Mouse (Mus musculus): ENCODE data around the gene Fbxo44.
"Not testable (repeated sequence)": the region's sequence is repeated elsewhere in the genome, so short reads cannot be mapped to it uniquely, and the experiment has no call there.

Gene Fbxo44

DNA sequence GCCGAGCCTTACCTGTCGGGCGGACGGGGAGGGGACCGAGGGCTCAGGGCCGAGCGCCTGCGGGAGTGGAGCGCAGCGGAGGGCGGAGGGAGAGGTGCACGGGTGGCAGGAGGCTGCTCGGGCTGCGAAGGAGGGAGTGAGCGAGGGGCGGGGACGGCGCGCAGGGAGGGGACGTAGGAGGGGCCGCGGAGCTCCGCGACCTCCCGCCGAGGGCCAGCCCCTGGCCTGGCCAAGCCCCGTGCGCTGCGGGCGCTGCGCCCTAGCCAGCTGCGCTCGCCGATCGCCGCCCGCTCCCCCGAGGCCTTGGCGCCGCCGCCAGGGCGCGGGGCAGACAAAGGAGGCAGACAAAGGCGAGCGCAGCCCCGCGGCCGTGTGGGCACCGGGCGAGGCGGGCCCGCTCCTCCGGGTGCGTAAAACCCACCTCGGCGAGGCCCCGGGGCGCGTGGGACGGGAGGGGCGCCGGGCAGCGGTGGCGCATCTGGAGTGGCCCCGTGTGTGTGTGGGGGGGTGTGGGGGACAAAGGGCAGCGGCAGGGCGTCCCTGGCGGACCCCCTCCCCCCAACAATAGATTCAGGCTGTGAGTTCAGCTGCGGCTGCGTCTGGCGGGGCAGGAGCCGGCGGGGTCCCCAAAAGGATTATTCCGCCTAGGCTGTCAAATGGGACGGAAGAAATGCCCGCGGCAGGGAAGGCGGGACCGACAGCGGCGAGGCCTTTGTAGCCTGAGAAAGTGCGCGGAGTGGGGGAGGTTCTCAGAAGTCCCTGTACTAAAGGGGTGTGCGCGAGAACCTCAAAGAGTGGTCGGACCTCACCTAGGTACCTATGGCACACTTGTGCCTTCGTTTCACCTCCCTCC, 29.5 kb downstream of the Fbxo44 start, which contains the start of gene Draxin:
Draxin (minus strand) TSS at position 138 of the 853 bp plus-strand sequence.
- DNase-seq (ENCODE audit: low spot score): peak; percentile 62

DNA sequence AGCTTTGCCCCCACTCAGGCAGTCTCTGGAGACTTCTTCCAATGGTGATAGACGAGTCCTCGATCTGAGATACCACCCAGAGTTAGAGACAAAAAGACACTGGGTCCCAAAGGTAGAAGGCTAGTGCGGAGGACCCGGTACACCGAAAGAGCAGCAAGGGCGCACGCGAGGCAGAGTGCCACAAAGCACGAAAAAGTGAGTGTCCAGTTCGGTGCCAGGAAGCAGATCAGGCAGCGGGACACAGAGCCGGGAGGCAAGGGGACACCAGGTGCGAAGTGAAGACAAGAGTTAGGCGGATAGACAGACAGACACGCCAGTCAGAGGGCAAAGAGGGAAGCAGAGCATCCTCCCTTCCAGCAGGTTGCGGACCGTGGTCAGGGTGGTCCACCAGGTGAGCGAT, 30.1 kb downstream of the Fbxo44 start, which contains the start of gene Mad2l2:
Mad2l2 (plus strand) TSS at position 252 of the 400 bp plus-strand sequence.
- peak; percentile 17 for DNase-seq (ENCODE audit: low spot score)

DNA sequence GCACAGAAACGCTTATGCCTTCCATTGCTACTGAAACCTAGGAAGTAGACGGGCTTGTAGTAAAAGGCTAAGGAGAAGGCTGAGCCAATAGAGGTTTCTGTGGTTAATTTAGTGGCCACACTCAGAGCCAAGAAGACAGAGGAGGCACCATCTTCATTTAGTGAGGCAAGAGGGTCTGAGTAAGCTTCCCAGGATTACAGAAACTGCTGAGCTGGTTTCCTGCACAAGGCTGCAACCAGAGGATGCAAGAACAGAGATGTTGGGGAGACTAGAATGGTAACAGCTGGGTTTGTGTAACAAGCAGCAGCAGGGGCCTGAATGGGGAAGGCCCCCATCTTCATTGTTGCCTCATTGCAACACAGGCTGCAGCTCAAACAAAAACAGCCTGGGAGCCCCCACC, 31.6 kb downstream of the Fbxo44 start:
- DNase-seq (ENCODE audit: low spot score): no peak

GRCm38 (mm10) chr4:148128241-148128640, 32.0 kb downstream of the Fbxo44 start:
- no peak for DNase-seq (ENCODE audit: low spot score)

GRCm38 (mm10) chr4:148122694-148123066, 37.6 kb downstream of the Fbxo44 start:
- DNase-seq (ENCODE audit: low spot score): no peak

GRCm38 (mm10) chr4:148121982-148122693, 38.1 kb downstream of the Fbxo44 start:
- no peak for DNase-seq (ENCODE audit: low spot score)

DNA sequence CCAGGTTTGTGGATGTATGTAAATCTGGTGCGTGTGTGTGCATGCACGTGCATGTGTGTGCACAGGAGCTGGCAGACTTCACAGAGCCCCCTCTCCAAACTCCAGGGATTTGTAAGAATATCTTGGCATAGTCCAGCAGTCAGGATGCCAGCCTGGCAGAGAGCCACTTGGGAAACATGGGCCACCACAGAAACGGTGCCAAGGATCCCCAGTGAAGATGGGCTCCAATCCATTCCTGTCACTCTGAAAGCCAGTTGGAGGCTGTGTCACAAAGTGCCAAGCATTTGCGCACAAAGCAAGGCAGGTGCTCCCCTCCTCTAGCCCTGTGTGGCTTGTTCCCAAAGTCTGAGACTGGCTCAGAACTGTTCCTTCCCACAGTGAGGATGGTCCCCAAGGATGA, 38.9 kb downstream of the Fbxo44 start:
- no peak for DNase-seq (ENCODE audit: low spot score)

GRCm38 (mm10) chr4:148120555-148120954, 39.7 kb downstream of the Fbxo44 start:
- DNase-seq (ENCODE audit: low spot score): no peak

DNA sequence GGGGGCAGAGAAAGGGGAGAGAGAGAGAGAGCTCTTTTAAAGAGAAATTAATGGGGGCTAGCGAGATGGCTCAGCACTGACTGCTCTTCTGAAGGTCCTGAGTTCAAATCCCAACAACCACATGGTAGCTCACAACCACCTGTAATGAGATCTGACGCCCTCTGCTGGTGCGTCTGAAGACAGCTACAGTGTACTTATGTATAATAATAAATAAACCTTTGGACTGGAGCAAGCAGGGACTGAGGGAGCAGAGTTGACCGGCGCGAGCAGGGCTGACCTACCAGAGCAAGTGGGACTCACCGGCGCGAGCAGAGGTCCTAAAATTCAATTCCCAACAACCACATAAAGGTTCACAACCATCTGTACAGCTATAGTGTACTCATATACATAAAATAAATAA, 40.7 kb downstream of the Fbxo44 start:
- not testable (repeated sequence) for DNase-seq (ENCODE audit: low spot score)

DNA sequence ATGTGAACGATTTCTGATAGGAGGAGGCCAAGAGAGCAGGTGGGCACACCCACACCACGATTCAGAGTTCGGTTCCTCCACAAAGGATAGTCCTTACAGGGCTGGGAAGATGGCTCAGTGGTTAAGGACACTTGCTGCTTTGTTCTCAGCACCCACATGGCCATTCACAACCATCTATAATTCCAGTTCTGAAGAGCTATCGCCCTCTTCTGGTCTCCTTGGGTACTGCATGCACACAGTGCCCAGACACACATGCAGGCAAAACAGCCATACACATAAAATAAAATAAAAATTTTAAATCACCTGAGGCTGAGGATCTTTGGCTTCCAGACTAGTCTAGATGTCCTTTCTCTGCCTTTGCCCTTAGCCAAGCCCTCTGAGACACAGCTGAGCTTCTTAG, 42.9 kb downstream of the Fbxo44 start:
- no peak for DNase-seq (ENCODE audit: low spot score)

- DNase-seq (ENCODE audit: low spot score): no peak
Observed at GRCm38 (mm10) chr4:148116657-148117056, 43.6 kb downstream of the Fbxo44 start.

DNA sequence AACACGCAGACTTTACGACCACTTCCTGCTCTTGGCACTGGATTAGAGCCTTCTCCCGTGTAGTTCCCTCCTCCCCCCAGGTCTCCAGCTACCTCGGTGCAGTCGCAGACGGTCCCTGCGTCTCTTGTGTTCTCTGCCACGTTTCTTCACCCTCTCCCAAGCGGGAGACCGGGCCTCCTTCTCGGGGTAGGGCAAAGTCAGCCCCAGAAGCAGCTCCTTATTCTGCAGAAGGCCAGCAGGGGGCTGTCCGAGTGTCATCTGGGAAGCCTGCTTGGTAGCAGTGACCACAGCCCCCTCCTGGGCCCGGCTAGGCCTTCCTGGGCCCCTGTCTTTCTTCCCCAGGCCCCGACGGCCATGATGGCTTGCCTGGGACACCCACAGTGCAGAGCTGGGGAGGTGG, 44.8 kb downstream of the Fbxo44 start:
- DNase-seq (ENCODE audit: low spot score): no peak

- DNase-seq (ENCODE audit: low spot score): peak; percentile 76
Observed at GRCm38 (mm10) chr4:148114758-148115391, 45.4 kb downstream of the Fbxo44 start.

DNA sequence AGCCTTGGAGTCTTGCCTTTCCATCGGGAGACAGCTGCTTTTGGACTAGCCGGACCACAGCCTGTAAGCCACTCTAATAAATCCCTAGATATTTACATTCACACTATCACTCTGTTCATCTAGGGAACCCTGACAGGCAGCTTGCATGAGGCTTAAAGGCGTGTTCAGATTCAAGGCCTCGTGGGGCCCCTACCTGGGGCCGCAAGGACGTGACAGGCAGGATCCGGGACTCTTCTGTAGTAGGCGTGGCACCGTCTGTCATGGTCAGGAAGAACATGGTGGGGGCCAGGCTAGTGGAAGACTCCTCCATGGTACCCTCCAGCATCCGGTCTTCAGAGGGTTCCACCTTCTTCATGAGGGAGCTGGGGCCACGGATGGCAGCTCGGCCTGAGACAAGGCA, 47.8 kb downstream of the Fbxo44 start:
- DNase-seq (ENCODE audit: low spot score): no peak

- no peak for DNase-seq (ENCODE audit: low spot score)
Observed at GRCm38 (mm10) chr4:148109215-148109614, 51.1 kb downstream of the Fbxo44 start.

GRCm38 (mm10) chr4:148108565-148109100, 51.6 kb downstream of the Fbxo44 start:
- DNase-seq (ENCODE audit: low spot score): no peak

DNA sequence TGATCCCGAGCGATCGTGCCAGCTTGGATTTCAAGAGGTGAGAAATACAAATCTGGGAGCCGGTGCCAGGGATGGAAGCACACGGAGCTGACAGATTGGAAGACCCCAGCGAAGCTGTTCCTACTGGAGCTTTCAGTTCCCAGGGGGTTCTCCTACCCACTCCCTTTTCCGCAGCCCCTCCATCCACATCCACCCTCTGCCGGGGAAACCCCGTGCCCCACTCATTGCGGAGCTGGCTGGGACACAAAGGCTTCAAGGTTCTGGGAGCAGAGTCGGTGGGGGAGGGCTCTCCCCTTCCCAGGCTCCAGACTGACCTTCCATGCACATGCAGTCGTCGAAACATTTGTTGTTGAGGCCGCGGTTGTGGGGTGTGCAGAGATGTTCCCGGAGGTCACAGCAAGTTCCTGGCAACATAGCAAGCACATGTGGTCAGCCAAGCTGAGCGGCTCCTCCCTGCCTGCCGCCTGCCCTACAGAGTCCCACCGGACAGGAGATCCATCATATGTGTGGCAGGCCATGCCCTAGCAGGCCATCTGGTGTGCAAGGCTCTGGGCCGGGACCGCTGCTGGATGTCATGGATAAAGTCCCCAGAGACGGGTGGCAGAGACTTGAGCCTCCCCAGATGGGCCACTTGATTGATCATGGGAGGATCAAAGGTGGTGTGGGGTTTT, 52.5 kb downstream of the Fbxo44 start:
- no peak for DNase-seq (ENCODE audit: low spot score)

- DNase-seq (ENCODE audit: low spot score): no peak
Observed at GRCm38 (mm10) chr4:148104146-148104545, 56.1 kb downstream of the Fbxo44 start.
